Mouse (Mus musculus) thymus, postnatal 4 days (tissue): Measurements from ENCODE around the gene Krt17.
"Not testable (repeated sequence)": the region's sequence is repeated elsewhere in the genome, so short reads cannot be mapped to it uniquely, and the experiment has no call there.

Experiments used
- DNase-seq: peaks from one replicate; pipeline ENCODE4 v3.0.0; 2021

Krt17 gene

GRCm38 (mm10) chr11:100262058-100262980 lies 1.5 kb upstream of the Krt17 start:
- no peak for DNase-seq

- DNase-seq = no peak
Observed at GRCm38 (mm10) chr11:100261235-100261605, 391 bp upstream of the Krt17 start.

GRCm38 (mm10) chr11:100259079-100259478 lies 1.8 kb downstream of the Krt17 start:
- DNase-seq = no peak

- DNase-seq = no peak
Observed at GRCm38 (mm10) chr11:100257967-100258366, 2.9 kb downstream of the Krt17 start.

- DNase-seq = no peak
Observed at GRCm38 (mm10) chr11:100255514-100255913, 5.3 kb downstream of the Krt17 start.

- DNase-seq = no peak
Observed at GRCm38 (mm10) chr11:100254360-100255090, 6.3 kb downstream of the Krt17 start.

GRCm38 (mm10) chr11:100248852-100249465 lies 11.9 kb downstream of the Krt17 start, which contains the start of gene Krt16:
Krt16 (minus strand) TSS chr11:100248902.
- DNase-seq = no peak

GRCm38 (mm10) chr11:100246471-100246870 lies 14.4 kb downstream of the Krt17 start:
- DNase-seq = not testable (repeated sequence)

- not testable (repeated sequence) for DNase-seq
Observed at GRCm38 (mm10) chr11:100240272-100240671, 20.6 kb downstream of the Krt17 start.

GRCm38 (mm10) chr11:100221741-100222140 lies 39.1 kb downstream of the Krt17 start:
- DNase-seq = no peak

GRCm38 (mm10) chr11:100219304-100219703 lies 41.5 kb downstream of the Krt17 start:
- no peak for DNase-seq

- no peak for DNase-seq
Observed at GRCm38 (mm10) chr11:100208542-100208941, 52.3 kb downstream of the Krt17 start.

- DNase-seq = no peak
Observed at GRCm38 (mm10) chr11:100207498-100207897, 53.3 kb downstream of the Krt17 start, which contains the start of gene Krt14. Krt14 (minus strand) TSS chr11:100207548.
